Mouse (Mus musculus) lung, postnatal 14 days (tissue): ENCODE measurements around the gene Igf2r.

Source experiments
- DNase-seq: peaks from one replicate; pipeline ENCODE4 v3.0.0; 2021

The Igf2r gene

GRCm38 (mm10) chr17:12781101-12781500 lies 11.6 kb upstream of the Igf2r start:
- no peak for DNase-seq

- no peak for DNase-seq
These were observed 10.7 kb upstream of the Igf2r start for GRCm38 (mm10) chr17:12780125-12780524.

GRCm38 (mm10) chr17:12779442-12779841 lies 10.0 kb upstream of the Igf2r start:
- no peak for DNase-seq

GRCm38 (mm10) chr17:12773956-12774355 lies 4.5 kb upstream of the Igf2r start:
- no peak for DNase-seq

GRCm38 (mm10) chr17:12770500-12770899 lies 1.0 kb upstream of the Igf2r start:
- no peak for DNase-seq

GRCm38 (mm10) chr17:12768415-12769379 lies 767 bp downstream of the Igf2r start:
- no peak for DNase-seq

GRCm38 (mm10) chr17:12767294-12767852 lies 2.1 kb downstream of the Igf2r start:
- no peak for DNase-seq

- no peak for DNase-seq
These were observed 6.1 kb downstream of the Igf2r start for GRCm38 (mm10) chr17:12763412-12763811.

GRCm38 (mm10) chr17:12760355-12761146 lies 8.9 kb downstream of the Igf2r start:
- DNase-seq, result no peak

- no peak for DNase-seq
These were observed 9.8 kb downstream of the Igf2r start for GRCm38 (mm10) chr17:12759646-12760074.

GRCm38 (mm10) chr17:12758701-12759455 lies 10.6 kb downstream of the Igf2r start:
- no peak for DNase-seq

GRCm38 (mm10) chr17:12757990-12758389 lies 11.5 kb downstream of the Igf2r start:
- DNase-seq, result peak; percentile 59

- DNase-seq, result no peak
These were observed 12.3 kb downstream of the Igf2r start for GRCm38 (mm10) chr17:12757161-12757560.

- no peak for DNase-seq
These were observed 13.5 kb downstream of the Igf2r start for GRCm38 (mm10) chr17:12755951-12756350.

GRCm38 (mm10) chr17:12755146-12755545 lies 14.3 kb downstream of the Igf2r start:
- DNase-seq, result no peak

GRCm38 (mm10) chr17:12754243-12755007 lies 15.0 kb downstream of the Igf2r start:
- DNase-seq, result no peak

- no peak for DNase-seq
These were observed 16.4 kb downstream of the Igf2r start for GRCm38 (mm10) chr17:12753050-12753449.

GRCm38 (mm10) chr17:12751641-12752040 lies 17.8 kb downstream of the Igf2r start:
- DNase-seq, result no peak

- DNase-seq, result no peak
These were observed 18.2 kb downstream of the Igf2r start for GRCm38 (mm10) chr17:12751218-12751617.

- DNase-seq, result no peak
These were observed 18.8 kb downstream of the Igf2r start for GRCm38 (mm10) chr17:12750591-12751170.
